Mouse (Mus musculus): ENCODE results near the gene Mapk1ip1. TPM values are rescaled to one million over a fixed set of nuclear protein-coding genes. Genes with fewer than 3 reads are reported as not detected.

Gene Mapk1ip1
- polyA plus RNA-seq, 1 experiment from 2014 or later, result 15.0 TPM

- no peaks in the 10 kb centered on the region for H3K27me3 ChIP-seq (ENCODE audit: insufficient read depth, poor library complexity, severe bottlenecking)
- no peak for DNase-seq (ENCODE audit: low spot score)
- H3K4me3 ChIP-seq, result no peak overlapping the region
- no peaks in the 10 kb centered on the region for H3K9me3 ChIP-seq
- H3K36me3 ChIP-seq, result no peaks in the 10 kb centered on the region
- no peak overlapping the region for H3K27ac ChIP-seq
- 55% methylated on average over 4 of the region's 4 CpGs for WGBS
- peaks cover 2% of the 10 kb centered on the region for H3K4me1 ChIP-seq (replicated peaks)
Observed at GRCm38 (mm10) chr7:138818314-138818713, 27.8 kb downstream of the Mapk1ip1 start.

GRCm38 (mm10) chr7:138813213-138813875, 32.7 kb downstream of the Mapk1ip1 start:
- H3K36me3 ChIP-seq, result no peaks in the 10 kb centered on the region
- 77% methylated on average over 11 of the region's 11 CpGs for WGBS
- H3K4me3 ChIP-seq, result no peak overlapping the region
- H3K27me3 ChIP-seq (ENCODE audit: insufficient read depth, poor library complexity, severe bottlenecking), result no peaks in the 10 kb centered on the region
- H3K27ac ChIP-seq, result 0 out of 2 replicates have a peak overlapping the region, but pooled peaks have one; percentile 12
- DNase-seq (ENCODE audit: low spot score), result no peak
- peaks cover 5% of the 10 kb centered on the region for H3K4me1 ChIP-seq (replicated peaks)
- H3K9me3 ChIP-seq, result no peaks in the 10 kb centered on the region

- 86% methylated on average over 3 of the region's 3 CpGs for WGBS
- peaks cover 10% of the 10 kb centered on the region for H3K9me3 ChIP-seq
- no peaks in the 10 kb centered on the region for H3K27me3 ChIP-seq (ENCODE audit: insufficient read depth, poor library complexity, severe bottlenecking)
- no peak for DNase-seq (ENCODE audit: low spot score)
- H3K36me3 ChIP-seq, result no peaks in the 10 kb centered on the region
- H3K4me3 ChIP-seq, result no peak overlapping the region
- H3K4me1 ChIP-seq (replicated peaks), result no peaks in the 10 kb centered on the region
- H3K27ac ChIP-seq, result no peak overlapping the region
Observed at GRCm38 (mm10) chr7:138807146-138807545, 38.9 kb downstream of the Mapk1ip1 start.

- 51% methylated on average over 4 of the region's 4 CpGs for WGBS
- Histone ChIP-seq H3K4me1 (replicated peaks) (no peaks in the 10 kb centered on the region), H3K27ac (no peak overlapping the region)
Observed at GRCm38 (mm10) chr7:138803386-138803785, 42.7 kb downstream of the Mapk1ip1 start.

GRCm38 (mm10) chr7:138788109-138788508, 58.0 kb downstream of the Mapk1ip1 start:
- Histone ChIP-seq H3K36me3 (no peaks in the 10 kb centered on the region), H3K9me3 (no peaks in the 10 kb centered on the region), H3K27ac (no peak overlapping the region), H3K4me1 (replicated peaks) (no peaks in the 10 kb centered on the region), H3K4me3 (no peak overlapping the region), H3K27me3 (ENCODE audit: insufficient read depth, poor library complexity, severe bottlenecking) (no peaks in the 10 kb centered on the region)
- DNase-seq (ENCODE audit: low spot score), result no peak
- 86% methylated on average over 5 of the region's 5 CpGs for WGBS

More at GRCm38 (mm10) chr7:138803386-138803785, 42.7 kb downstream of the Mapk1ip1 start:
- peaks cover 10% of the 10 kb centered on the region for H3K9me3 ChIP-seq
- no peaks in the 10 kb centered on the region for H3K27me3 ChIP-seq (ENCODE audit: insufficient read depth, poor library complexity, severe bottlenecking)
- no peak overlapping the region for H3K4me3 ChIP-seq
- DNase-seq (ENCODE audit: low spot score), result no peak
- no peaks in the 10 kb centered on the region for H3K36me3 ChIP-seq

Other genes with a start within 250 kb of the Mapk1ip1 start
- gene Ppp2r2d, start 194 bp downstream of the Mapk1ip1 start, polyA plus RNA-seq (2016; fragmentation: Nextera tagmentation; extraction: Ambion mirVana), result 51.3 and 60.1 TPM in 2 replicates
- 101 and 145 TPM in 2 replicates for gene Bnip3, start 63.2 kb upstream of the Mapk1ip1 start, polyA plus RNA-seq (2016; fragmentation: Nextera tagmentation; extraction: Ambion mirVana)
- 1.3 and 1.8 TPM in 2 replicates for gene Jakmip3, start 94.5 kb upstream of the Mapk1ip1 start, polyA plus RNA-seq (2016; fragmentation: Nextera tagmentation; extraction: Ambion mirVana)
- 122 and 257 TPM in 2 replicates for gene Dpysl4, start 239.7 kb upstream of the Mapk1ip1 start, polyA plus RNA-seq (2016; fragmentation: Nextera tagmentation; extraction: Ambion mirVana)